In genomic region chr7:136874396-136874795, GRCm38 (mm10) we compare ENCODE assay signal across 16 mouse cellular contexts.
"Had no signal": no experiment of that assay in that cellular context is flagged by ENCODE, and none has a peak within 500 bp of the region (broad histone marks: within the 10 kb centered on the region; RNA-seq: fewer than 3 reads in every experiment).

No protein-coding gene starts in this region.

- H3K4me2 ChIP-seq: neural tube, embryonic 13.5 days; neural tube, embryonic 15.5 days; stomach, embryonic 15.5 days had no signal

- H3K9ac ChIP-seq: neural tube, embryonic 13.5 days; neural tube, embryonic 15.5 days; stomach, embryonic 15.5 days had no signal

- DNase-seq: retina, postnatal 1 day; right cerebral cortex, adult 18-20 months; right cerebral cortex, postnatal 14 days; right cerebral cortex, postnatal 25 days; right cerebral cortex, postnatal 4 days; spleen, adult 18-20 months; thymus, adult 18-20 months; thymus, adult 2 months; thymus, postnatal 14 days; thymus, postnatal 25 days; thymus, postnatal 36 days; thymus, postnatal 4 days had no signal

- H3K27ac ChIP-seq: neural tube, embryonic 13.5 days; neural tube, embryonic 15.5 days; stomach, embryonic 15.5 days; stomach, postnatal 0 days had no signal

- H3K4me3 ChIP-seq: neural tube, embryonic 13.5 days; neural tube, embryonic 15.5 days; stomach, embryonic 15.5 days had no signal

- H3K36me3 ChIP-seq: neural tube, embryonic 13.5 days; neural tube, embryonic 15.5 days; stomach, embryonic 15.5 days had no signal

- H3K27me3 ChIP-seq: neural tube, embryonic 15.5 days; stomach, embryonic 15.5 days had no signal

- H3K4me1 ChIP-seq: stomach, embryonic 15.5 days had no signal

- H3K9me3 ChIP-seq: neural tube, embryonic 13.5 days; neural tube, embryonic 15.5 days; stomach, embryonic 15.5 days had no signal
